Comparison of ENCODE assay signal across 1 mouse cellular context in genomic region chr11:100935373-100936355, GRCm38 (mm10).
TF ChIP-seq lines count a peak whose summit lies in the region.

No protein-coding gene starts in this region.

TF ChIP-seq in MEL, 35 proteins besides CTCF, POLR2A, EP300 and RAD21 (continued from another document):
- TF ChIP-seq USF1 (IDR thresholded peaks at IDR 0.05; ENCODE audit: low read depth, low read length) = no peak
- no peak for TF ChIP-seq GATA1 (IDR thresholded peaks at IDR 0.05; ENCODE audit: low read depth, low read length)
- no peak for TF ChIP-seq ZKSCAN1 (IDR thresholded peaks at IDR 0.05; ENCODE audit: low read depth, low read length)
- peak; percentile 90 for TF ChIP-seq ETS1 (IDR thresholded peaks at IDR 0.05; ENCODE audit: low read depth, low read length)
- TF ChIP-seq MXI1 (IDR thresholded peaks at IDR 0.05; ENCODE audit: low read depth, low read length) = peak; percentile 67
- 0 out of 2 replicates have a peak, but pooled peaks have one; percentile 14 for TF ChIP-seq GABPA (IDR thresholded peaks at IDR 0.05; ENCODE audit: low read depth, low read length)
- peak; percentile 47; the same call in 1 of the 2 replicates for TF ChIP-seq TCF12 (IDR thresholded peaks at IDR 0.05; ENCODE audit: low read depth, low read length)
- TF ChIP-seq MAX (IDR thresholded peaks at IDR 0.05; ENCODE audit: low read length) = 0 out of 2 replicates have a peak, but pooled peaks have one; percentile 48
- no peak for TF ChIP-seq MAFK (IDR thresholded peaks at IDR 0.05; ENCODE audit: borderline replicate concordance, low read depth, low read length)
- TF ChIP-seq E2F4 (IDR thresholded peaks at IDR 0.05; ENCODE audit: borderline replicate concordance, low read depth, low read length) = no peak
- peak; percentile 63 for TF ChIP-seq SIN3A (IDR thresholded peaks at IDR 0.05; ENCODE audit: low read length)
- TF ChIP-seq UBTF (IDR thresholded peaks at IDR 0.05; ENCODE audit: borderline replicate concordance, insufficient read depth, low read depth, low read length) = no peak
- TF ChIP-seq POLR2AphosphoS2 (IDR thresholded peaks at IDR 0.05; ENCODE audit: low read length) = no peak
- no peak for TF ChIP-seq SMC3 (IDR thresholded peaks at IDR 0.05; ENCODE audit: low read depth, low read length)
- TF ChIP-seq JUND (IDR thresholded peaks at IDR 0.05; ENCODE audit: low read depth, low read length) = no peak
